Mouse (Mus musculus) heart, adult 2 months (tissue): Measurements from ENCODE around the gene Ngf.

Experiments used
- CTCF ChIP-seq: fragments of 200-600 bp; IDR thresholded peaks from 2 replicates; pipeline ENCODE4 v1.8.1; 2022; ENCODE audit warnings: antibody characterized with exemption, mild to moderate bottlenecking, moderate library complexity
- EP300 ChIP-seq: fragments of 200-500 bp; IDR thresholded peaks from 2 replicates; pipeline ENCODE4 v1.6.1; 2011; ENCODE audit warnings: low read depth, low read length, control low read depth; ENCODE audit not compliant: insufficient read depth
- POLR2A ChIP-seq: fragments of 200-500 bp; IDR thresholded peaks from 2 replicates; pipeline ENCODE4 v1.6.1; 2011; ENCODE audit warnings: mild to moderate bottlenecking, low read depth, low read length, control low read depth; ENCODE audit not compliant: insufficient read depth

DNA sequence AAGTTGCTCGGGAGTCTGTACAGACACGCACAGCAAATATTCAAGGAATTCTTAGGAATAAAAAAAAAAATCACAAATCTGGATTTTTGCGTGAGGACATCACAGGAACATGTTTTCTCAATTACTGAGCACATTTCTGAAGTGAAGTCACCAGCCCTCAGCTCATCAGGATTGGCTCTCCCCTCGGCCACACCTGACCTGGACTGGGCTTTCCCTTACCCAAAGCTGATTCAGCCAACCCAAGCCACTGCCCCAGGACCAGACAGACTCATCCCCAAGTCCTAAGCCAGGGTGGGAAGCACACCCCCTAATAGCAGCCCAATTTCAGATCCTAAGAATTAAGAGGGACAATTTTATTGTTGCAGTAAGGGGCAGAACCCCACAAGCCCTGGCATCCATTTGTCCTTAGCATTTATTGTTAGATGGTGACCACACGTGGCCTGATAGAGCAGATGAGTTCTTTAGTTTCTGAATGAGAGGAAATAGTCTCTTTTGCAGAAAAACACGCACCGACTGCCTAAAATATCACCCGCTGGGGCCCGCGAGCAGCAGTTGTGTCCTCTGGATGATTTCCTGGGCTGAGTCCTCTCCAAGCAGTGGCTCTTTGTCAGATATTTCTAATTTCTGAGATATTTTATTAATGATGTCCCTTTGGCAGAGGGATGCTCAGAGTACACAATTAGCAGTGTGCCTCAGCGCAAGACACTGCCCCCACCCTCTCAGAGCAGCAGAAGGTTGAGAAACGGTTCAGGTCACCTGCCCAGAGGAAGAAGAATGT is 8.4 kb downstream of the Ngf start:
- TF ChIP-seq CTCF (no peak), EP300 (no peak), POLR2A (no peak)
